ENCODE assay signal across 15 mouse cellular contexts in the genomic region with DNA sequence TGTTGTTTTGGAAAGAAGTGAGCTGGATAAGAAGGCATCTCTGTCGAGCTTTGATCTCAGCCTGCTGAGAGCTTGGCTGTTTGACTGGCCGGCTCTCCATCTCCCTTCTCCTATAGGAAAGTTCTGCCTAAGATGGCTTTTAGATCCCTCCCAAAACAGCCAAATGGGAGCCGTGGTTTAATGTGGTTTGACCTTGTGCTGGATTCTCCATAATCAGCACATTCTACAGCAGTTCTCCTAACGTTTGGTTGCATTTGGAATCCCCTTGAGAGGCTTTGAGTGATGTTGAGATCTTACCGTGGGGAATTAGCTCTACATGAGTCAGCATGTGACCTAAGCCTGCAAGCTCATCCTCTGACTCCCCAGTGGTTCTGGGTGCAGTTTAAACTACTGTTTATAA.
"Had no signal": no experiment of that assay in that cellular context is flagged by ENCODE, and none has a peak within 500 bp of the region (broad histone marks: within the 10 kb centered on the region; RNA-seq: fewer than 3 reads in every experiment).

No protein-coding gene starts in this region.

- H3K36me3 ChIP-seq: lung, embryonic 15.5 days; midbrain, embryonic 10.5 days; midbrain, embryonic 12.5 days; neural tube, embryonic 12.5 days; stomach, embryonic 15.5 days had no signal

- ATAC-seq: liver, postnatal 0 days; lung, postnatal 0 days; midbrain, embryonic 16.5 days had no signal

- H3K27ac ChIP-seq: lung, embryonic 15.5 days; midbrain, embryonic 10.5 days; midbrain, embryonic 12.5 days; neural tube, embryonic 12.5 days; stomach, embryonic 15.5 days; stomach, postnatal 0 days had no signal

- H3K9ac ChIP-seq: liver, postnatal 0 days; lung, embryonic 15.5 days; midbrain, embryonic 12.5 days; neural tube, embryonic 12.5 days; stomach, embryonic 15.5 days had no signal

- H3K27me3 ChIP-seq: lung, embryonic 15.5 days; midbrain, embryonic 12.5 days; neural tube, embryonic 12.5 days; stomach, embryonic 15.5 days had no signal

- H3K9me3 ChIP-seq: lung, embryonic 15.5 days; midbrain, embryonic 10.5 days; midbrain, embryonic 12.5 days; neural tube, embryonic 12.5 days; stomach, embryonic 15.5 days had no signal

- H3K4me3 ChIP-seq: lung, embryonic 15.5 days; midbrain, embryonic 10.5 days; midbrain, embryonic 12.5 days; neural tube, embryonic 12.5 days; stomach, embryonic 15.5 days had no signal

- H3K4me1 ChIP-seq: lung, embryonic 15.5 days; midbrain, embryonic 10.5 days; midbrain, embryonic 12.5 days; neural tube, embryonic 12.5 days; stomach, embryonic 15.5 days had no signal

- DNase-seq: liver, postnatal 0 days; lung, adult 2 months; lung, postnatal 4 days; midbrain, embryonic 14.5 days; right cerebral cortex, postnatal 14 days; thymus, adult 2 months; thymus, postnatal 25 days had no signal

- H3K4me2 ChIP-seq: lung, embryonic 15.5 days; midbrain, embryonic 12.5 days; neural tube, embryonic 12.5 days; stomach, embryonic 15.5 days had no signal
